Mouse (Mus musculus): ENCODE measurements around the gene Ccdc170.
A peak's percentile ranks its signal among the peaks of the same experiment; 100 is the strongest.
"Not testable (repeated sequence)": the region's sequence is repeated elsewhere in the genome, so short reads cannot be mapped to it uniquely, and the experiment has no call there.

Gene Ccdc170

DNA sequence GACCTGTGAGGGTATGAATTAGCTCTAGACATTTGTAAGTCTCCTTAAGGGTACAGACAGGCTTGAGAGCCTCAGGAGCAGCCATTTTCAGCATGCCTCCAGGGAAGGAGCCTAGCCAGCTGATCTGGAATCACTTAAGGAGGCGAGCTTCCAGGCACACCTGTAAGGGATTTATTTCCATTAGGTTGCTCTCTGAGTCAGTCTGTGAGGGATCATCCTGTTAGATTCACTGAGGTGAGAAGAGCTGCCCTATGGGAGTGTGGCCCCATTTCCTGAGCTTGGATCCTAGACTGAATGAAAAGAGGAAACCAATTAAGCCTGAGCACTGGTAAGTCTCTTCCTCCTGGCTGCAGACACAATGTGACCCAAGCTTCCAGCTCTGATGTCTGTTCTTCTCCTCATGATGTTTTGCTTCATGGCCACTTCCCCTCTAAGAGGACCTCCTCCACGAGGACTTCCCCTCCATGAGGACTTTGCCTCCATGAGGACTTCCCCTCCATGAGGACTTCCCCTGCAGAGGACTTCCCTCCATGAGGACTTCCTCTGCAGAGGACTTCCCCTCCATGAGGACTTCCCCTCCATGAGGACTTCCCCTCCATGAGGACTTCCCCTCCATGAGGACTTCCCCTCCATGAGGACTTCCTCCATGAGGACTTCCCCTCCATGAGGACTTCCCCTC, 118.6 kb downstream of the Ccdc170 start:
- no peak for DNase-seq (ENCODE audit: low spot score in 2 of 2)

DNA sequence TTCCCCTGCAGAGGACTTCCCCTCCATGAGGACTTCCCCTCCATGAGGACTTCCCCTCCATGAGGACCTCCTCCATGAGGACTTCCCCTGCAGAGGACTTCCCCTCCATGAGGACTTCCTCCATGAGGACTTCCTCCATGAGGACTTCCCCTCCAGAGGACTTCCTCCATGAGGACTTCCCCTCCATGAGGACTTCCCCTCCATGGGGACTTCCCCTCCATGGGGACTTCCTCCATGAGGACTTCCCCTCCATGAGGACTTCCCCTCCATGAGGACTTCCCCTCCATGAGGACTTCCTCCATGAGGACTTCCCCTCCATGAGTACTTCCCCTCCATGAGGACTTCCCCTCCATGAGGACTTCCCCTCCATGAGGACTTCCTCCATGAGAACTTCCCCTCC, 119.3 kb downstream of the Ccdc170 start:
- not testable (repeated sequence) for DNase-seq (ENCODE audit: low spot score in 2 of 2)

GRCm38 (mm10) chr10:4602466-4602865, 120.2 kb downstream of the Ccdc170 start:
- no peak for DNase-seq (ENCODE audit: low spot score in 2 of 2)

- no peak for DNase-seq (ENCODE audit: low spot score in 2 of 2)
Observed at GRCm38 (mm10) chr10:4604527-4605209, 122.4 kb downstream of the Ccdc170 start.

DNA sequence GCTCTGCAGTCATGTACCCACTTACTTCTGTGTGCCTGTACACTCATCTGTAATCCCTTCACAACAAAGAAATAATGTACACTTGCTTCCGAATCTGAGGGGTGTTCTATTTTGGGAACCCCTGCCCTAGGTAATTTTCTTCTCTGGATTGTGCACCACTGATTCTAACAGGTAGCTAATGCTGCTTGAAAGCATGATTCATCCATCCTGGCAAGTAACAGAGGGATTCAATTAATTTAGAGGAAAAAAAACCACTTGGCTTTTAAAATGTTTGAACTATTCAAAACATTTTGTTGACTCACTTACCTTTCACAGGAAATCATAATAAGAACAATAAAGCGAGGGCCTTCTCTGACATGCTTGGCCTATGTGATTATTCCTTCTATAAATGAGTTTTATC, 127.9 kb downstream of the Ccdc170 start:
- DNase-seq (ENCODE audit: low spot score in 2 of 2) = no peak

DNA sequence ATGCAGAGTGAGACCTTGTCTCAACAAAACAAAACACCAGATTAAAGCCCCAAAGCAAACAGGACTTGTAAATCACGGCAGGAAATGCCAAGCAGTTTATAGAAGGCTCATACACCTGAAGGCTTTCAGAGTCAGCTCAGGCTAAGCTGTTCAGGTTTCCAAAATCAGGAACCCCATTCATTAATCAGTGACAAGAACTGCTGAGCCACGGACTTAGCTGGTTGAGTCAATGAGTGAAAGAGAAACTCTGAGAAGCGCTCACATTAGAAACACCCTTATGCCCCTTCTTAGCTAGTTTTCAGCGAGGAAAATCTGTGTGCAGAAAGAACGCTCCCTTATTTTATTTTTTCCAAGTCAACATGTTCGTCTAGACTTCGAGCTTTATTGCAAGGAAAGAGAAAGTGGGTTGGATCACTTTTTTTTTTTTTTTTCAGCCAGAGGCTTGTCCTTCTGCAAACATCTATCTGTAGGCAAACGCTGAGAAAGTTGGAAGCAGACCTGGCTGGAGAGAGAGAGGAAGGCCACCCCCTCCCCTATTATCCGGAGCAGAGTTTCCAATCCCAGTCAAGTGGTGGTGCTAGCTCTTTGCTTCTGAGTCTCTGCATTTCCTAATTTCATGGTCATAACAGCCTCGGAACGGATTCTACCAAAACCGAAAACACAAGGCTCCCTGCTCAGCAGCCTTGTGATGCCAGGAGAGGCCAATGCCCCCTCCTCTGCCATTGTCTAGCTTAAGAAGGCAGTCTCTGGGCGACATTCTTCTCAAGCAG, 129.3 kb downstream of the Ccdc170 start, which contains the start of gene Esr1:
Gene Esr1, plus strand, starts transcription at position 208 of the 770 bp plus-strand sequence.
- DNase-seq (ENCODE audit: low spot score in 2 of 2) = peak in 1 of 2 experiments; percentile 15
